Mouse (Mus musculus) intestine, embryonic 15.5 days (tissue): ENCODE measurements around the gene Zdhhc25. TPM values are rescaled to one million over a fixed set of nuclear protein-coding genes. Genes with fewer than 3 reads are reported as not detected.

ENCODE experiments used
- ATAC-seq: fragments of 200-750 bp; cut with Nextera tagmentation; 2 replicates; pipeline ENCODE4 v1.8.0; 2017; ENCODE audit warnings: moderate TSS enrichment, moderate library complexity
- H3K27ac ChIP-seq: fragments of 300-500 bp; sonication (generic); 2 replicates; pipeline ENCODE4 v1.5.1; 2015; ENCODE audit warnings: mild to moderate bottlenecking, inconsistent platforms
- H3K27me3 ChIP-seq: fragments of 300-500 bp; sonication (generic); replicated peaks from 2 replicates; pipeline ENCODE4 v1.6.1; 2015; ENCODE audit warnings: inconsistent platforms
- H3K36me3 ChIP-seq: fragments of 300-500 bp; sonication (generic); 2 replicates; pipeline ENCODE4 v1.6.1; 2015; ENCODE audit warnings: inconsistent platforms
- H3K4me1 ChIP-seq: fragments of 300-500 bp; sonication (generic); replicated peaks from 2 replicates; pipeline ENCODE4 v1.6.1; 2015; ENCODE audit warnings: inconsistent platforms
- H3K4me2 ChIP-seq: fragments of 300-500 bp; sonication (generic); replicated peaks from 2 replicates; pipeline ENCODE4 v1.6.1; 2015; ENCODE audit warnings: mild to moderate bottlenecking, inconsistent platforms
- H3K4me3 ChIP-seq: fragments of 300-500 bp; sonication (generic); replicated peaks from 2 replicates; pipeline ENCODE4 v1.5.1; 2015; ENCODE audit warnings: inconsistent platforms
- H3K9ac ChIP-seq: fragments of 300-500 bp; sonication (generic); 2 replicates; pipeline ENCODE4 v1.6.1; 2015; ENCODE audit warnings: inconsistent platforms
- H3K9me3 ChIP-seq: fragments of 300-500 bp; sonication (generic); 2 replicates; pipeline ENCODE4 v1.6.1; 2016; ENCODE audit warnings: inconsistent platforms
- WGBS: fragments of 180-500 bp; shearing (Covaris S2); methylation state at CpG from one replicate; pipeline ENCODE4 v1.1.7; 2015; 5-methylcytosine and 5-hydroxymethylcytosine counted together
- polyA plus RNA-seq: library from polyadenylated mRNA; unstranded; fragments of >200 nt; fragmentation: Nextera tagmentation; extraction: Ambion mirVana; gene quantifications from 2 replicates; pipeline ENCODE4 v1.2.1, GENCODE M21; 2015

The Zdhhc25 gene
- not detected in 2 replicates for polyA plus RNA-seq

GRCm38 (mm10) chr15:88600002-88600401 lies at the start of gene Zdhhc25:
Gene Zdhhc25 (plus strand): TSS chr15:88600302.
- H3K4me2 ChIP-seq = no peak within 1 kb of the TSS
- H3K4me3 ChIP-seq = no peak within 1 kb of the TSS
- whole genome bisulfite sequencing = 91% methylated on average over 4 of the region's 4 CpGs
- ATAC-seq = no peak
- H3K9me3 ChIP-seq = no peaks in the 10 kb centered on the region
- H3K9ac ChIP-seq = no peak within 1 kb of the TSS
- H3K4me1 ChIP-seq = no peaks in the 10 kb centered on the region
- no peak within 1 kb of the TSS for H3K27ac ChIP-seq
- no peaks in the 10 kb centered on the region for H3K27me3 ChIP-seq
- H3K36me3 ChIP-seq = no peaks in the 10 kb centered on the region

- Histone ChIP-seq H3K27me3 (no peaks in the 10 kb centered on the region), H3K27ac (no peak overlapping the region), H3K4me2 (no peak overlapping the region), H3K4me1 (no peaks in the 10 kb centered on the region), H3K9me3 (no peaks in the 10 kb centered on the region), H3K9ac (no peak overlapping the region), H3K36me3 (no peaks in the 10 kb centered on the region), H3K4me3 (no peak overlapping the region)
- WGBS = 76% methylated on average over 9 of the region's 9 CpGs
- no peak for ATAC-seq
Measured at GRCm38 (mm10) chr15:88552852-88553251, 47.2 kb upstream of the Zdhhc25 start.

- H3K27me3 ChIP-seq = no peaks in the 10 kb centered on the region
- H3K4me2 ChIP-seq = no peak overlapping the region
- H3K9me3 ChIP-seq = no peaks in the 10 kb centered on the region
- no peak for ATAC-seq
- no peak overlapping the region for H3K27ac ChIP-seq
- no peaks in the 10 kb centered on the region for H3K4me1 ChIP-seq
- H3K9ac ChIP-seq = no peak overlapping the region
- 15% methylated on average over 8 of the region's 8 CpGs for WGBS
- no peaks in the 10 kb centered on the region for H3K36me3 ChIP-seq
- no peak overlapping the region for H3K4me3 ChIP-seq
Measured at GRCm38 (mm10) chr15:88555476-88555875, 44.6 kb upstream of the Zdhhc25 start.

GRCm38 (mm10) chr15:88560637-88561036 lies 39.5 kb upstream of the Zdhhc25 start:
- ATAC-seq = no peak
- H3K4me2 ChIP-seq = no peak overlapping the region
- H3K9me3 ChIP-seq = no peaks in the 10 kb centered on the region
- no peak overlapping the region for H3K4me3 ChIP-seq
- no peaks in the 10 kb centered on the region for H3K36me3 ChIP-seq
- no peak overlapping the region for H3K27ac ChIP-seq
- no peak overlapping the region for H3K9ac ChIP-seq
- H3K27me3 ChIP-seq = 0 out of 2 replicates have a peak, but pooled peaks cover 6% of the 10 kb centered on the region
- 51% methylated on average over 6 of the region's 6 CpGs for WGBS
- H3K4me1 ChIP-seq = 0 out of 2 replicates have a peak, but pooled peaks cover 6% of the 10 kb centered on the region

- H3K4me2 ChIP-seq = peak overlapping the region; percentile 17; the same call in 1 of the 2 replicates
Measured at GRCm38 (mm10) chr15:88561058-88561730, 38.9 kb upstream of the Zdhhc25 start.

GRCm38 (mm10) chr15:88565307-88565706 lies 34.8 kb upstream of the Zdhhc25 start:
- H3K9me3 ChIP-seq = no peaks in the 10 kb centered on the region
- WGBS = 85% methylated on average over 9 of the region's 9 CpGs
- no peak overlapping the region for H3K27ac ChIP-seq
- H3K36me3 ChIP-seq = no peaks in the 10 kb centered on the region
- no peak overlapping the region for H3K4me2 ChIP-seq
- H3K4me1 ChIP-seq = 0 out of 2 replicates have a peak, but pooled peaks cover 6% of the 10 kb centered on the region
- no peak overlapping the region for H3K9ac ChIP-seq
- H3K27me3 ChIP-seq = 0 out of 2 replicates have a peak, but pooled peaks cover 6% of the 10 kb centered on the region
- ATAC-seq = no peak
- no peak overlapping the region for H3K4me3 ChIP-seq

More at GRCm38 (mm10) chr15:88561058-88561730, 38.9 kb upstream of the Zdhhc25 start:
- Histone ChIP-seq H3K9ac (no peak overlapping the region), H3K4me1 (0 out of 2 replicates have a peak, but pooled peaks cover 6% of the 10 kb centered on the region), H3K36me3 (no peaks in the 10 kb centered on the region), H3K27ac (no peak overlapping the region), H3K27me3 (0 out of 2 replicates have a peak, but pooled peaks cover 6% of the 10 kb centered on the region), H3K4me3 (no peak overlapping the region), H3K9me3 (no peaks in the 10 kb centered on the region)
- 7% methylated on average over 22 of the region's 22 CpGs for WGBS
- ATAC-seq = no peak

GRCm38 (mm10) chr15:88565806-88566205 lies 34.3 kb upstream of the Zdhhc25 start:
- WGBS = 80% methylated on average over 4 of the region's 4 CpGs
- Histone ChIP-seq H3K4me3 (no peak overlapping the region), H3K9ac (no peak overlapping the region), H3K4me2 (no peak overlapping the region), H3K36me3 (no peaks in the 10 kb centered on the region), H3K27me3 (0 out of 2 replicates have a peak, but pooled peaks cover 3% of the 10 kb centered on the region), H3K27ac (no peak overlapping the region), H3K9me3 (no peaks in the 10 kb centered on the region), H3K4me1 (0 out of 2 replicates have a peak, but pooled peaks cover 4% of the 10 kb centered on the region)
- ATAC-seq = no peak

- H3K27me3 ChIP-seq = no peaks in the 10 kb centered on the region
- no peaks in the 10 kb centered on the region for H3K4me1 ChIP-seq
- 83% methylated on average over 17 of the region's 17 CpGs for WGBS
- no peaks in the 10 kb centered on the region for H3K9me3 ChIP-seq
- no peak overlapping the region for H3K4me3 ChIP-seq
- H3K9ac ChIP-seq = no peak overlapping the region
- H3K36me3 ChIP-seq = no peaks in the 10 kb centered on the region
- no peak for ATAC-seq
- H3K27ac ChIP-seq = no peak overlapping the region
- H3K4me2 ChIP-seq = no peak overlapping the region
Measured at GRCm38 (mm10) chr15:88570697-88571096, 29.4 kb upstream of the Zdhhc25 start.

GRCm38 (mm10) chr15:88579461-88579860 lies 20.6 kb upstream of the Zdhhc25 start:
- Histone ChIP-seq H3K36me3 (no peaks in the 10 kb centered on the region), H3K4me3 (no peak overlapping the region), H3K27ac (no peak overlapping the region), H3K9ac (no peak overlapping the region), H3K9me3 (no peaks in the 10 kb centered on the region), H3K4me2 (no peak overlapping the region), H3K4me1 (no peaks in the 10 kb centered on the region), H3K27me3 (no peaks in the 10 kb centered on the region)
- no peak for ATAC-seq
- WGBS = 86% methylated on average over 6 of the region's 6 CpGs

- Histone ChIP-seq H3K9ac (no peak overlapping the region), H3K36me3 (no peaks in the 10 kb centered on the region), H3K9me3 (no peaks in the 10 kb centered on the region), H3K4me1 (no peaks in the 10 kb centered on the region), H3K4me2 (no peak overlapping the region), H3K4me3 (no peak overlapping the region), H3K27ac (no peak overlapping the region), H3K27me3 (no peaks in the 10 kb centered on the region; the same call in 1 of the 2 replicates)
- WGBS = 87% methylated on average over 3 of the region's 3 CpGs
- ATAC-seq = no peak
Measured at GRCm38 (mm10) chr15:88602496-88602895, 2.4 kb downstream of the Zdhhc25 start.

GRCm38 (mm10) chr15:88603091-88603732 lies 3.1 kb downstream of the Zdhhc25 start:
- Histone ChIP-seq H3K27me3 (no peaks in the 10 kb centered on the region; the same call in 1 of the 2 replicates), H3K36me3 (no peaks in the 10 kb centered on the region), H3K4me1 (no peaks in the 10 kb centered on the region), H3K4me2 (no peak overlapping the region), H3K27ac (no peak overlapping the region), H3K9ac (no peak overlapping the region), H3K9me3 (no peaks in the 10 kb centered on the region), H3K4me3 (no peak overlapping the region)
- no peak for ATAC-seq
- 72% methylated on average over 9 of the region's 9 CpGs for WGBS

GRCm38 (mm10) chr15:88603733-88604119 lies 3.6 kb downstream of the Zdhhc25 start:
- no peak for ATAC-seq
- no peak overlapping the region for H3K4me3 ChIP-seq
- no peak overlapping the region for H3K4me2 ChIP-seq
- H3K27ac ChIP-seq = no peak overlapping the region
- no peaks in the 10 kb centered on the region for H3K4me1 ChIP-seq
- no peaks in the 10 kb centered on the region for H3K36me3 ChIP-seq
- 65% methylated on average over 1 of the region's 1 CpGs for WGBS
- H3K9me3 ChIP-seq = no peaks in the 10 kb centered on the region
- H3K27me3 ChIP-seq = no peaks in the 10 kb centered on the region; the same call in 1 of the 2 replicates
- H3K9ac ChIP-seq = no peak overlapping the region
